Mouse (Mus musculus) spleen, adult 2 months (tissue): Measurements from ENCODE around the gene Atg4c.

ENCODE experiments used
- CTCF ChIP-seq: fragments of 200-500 bp; IDR thresholded peaks from 2 replicates; pipeline ENCODE4 v1.5.1; 2011; ENCODE audit warnings: mild to moderate bottlenecking, inconsistent platforms; ENCODE audit not compliant: insufficient read depth, insufficient read length, insufficient replicate concordance; ENCODE audit errors: extremely low read depth
- POLR2A ChIP-seq: fragments of 200-500 bp; IDR thresholded peaks from 2 replicates; pipeline ENCODE4 v1.6.1; 2011; ENCODE audit warnings: low read depth, low read length, inconsistent platforms

- TF ChIP-seq POLR2A: no peak
- no peak for TF ChIP-seq CTCF
Measured at GRCm38 (mm10) chr4:99161457-99161971, 32.2 kb upstream of the Atg4c start.
